Mouse (Mus musculus) liver, embryonic 12.5 days (tissue): Measurements from ENCODE around the gene Stx1a. TPM values are rescaled to one million over a fixed set of nuclear protein-coding genes. Genes with fewer than 3 reads are reported as not detected.
"Not testable (repeated sequence)": the region's sequence is repeated elsewhere in the genome, so short reads cannot be mapped to it uniquely, and the experiment has no call there.

Experiments used
- ATAC-seq: fragments of 200-750 bp; cut with Nextera tagmentation; 2 replicates; pipeline ENCODE4 v1.8.0; 2017; ENCODE audit warnings: moderate number of reproducible peaks, mild to moderate bottlenecking, moderate library complexity
- H3K27ac ChIP-seq: fragments of 300-500 bp; sonication (generic); 2 replicates; pipeline ENCODE4 v1.5.1; 2016; ENCODE audit warnings: mild to moderate bottlenecking
- H3K27me3 ChIP-seq: fragments of 300-500 bp; sonication (generic); replicated peaks from 2 replicates; pipeline ENCODE4 v1.6.1; 2016; ENCODE audit warnings: mild to moderate bottlenecking, moderate library complexity
- H3K36me3 ChIP-seq: fragments of 300-500 bp; sonication (generic); 2 replicates; pipeline ENCODE4 v1.6.1; 2016; ENCODE audit warnings: mild to moderate bottlenecking, moderate library complexity
- H3K4me1 ChIP-seq: fragments of 300-500 bp; sonication (generic); 2 replicates; pipeline ENCODE4 v1.6.1; 2016
- H3K4me2 ChIP-seq: fragments of 300-500 bp; sonication (generic); 2 replicates; pipeline ENCODE4 v1.6.1; 2016; ENCODE audit warnings: mild to moderate bottlenecking, moderate library complexity
- H3K4me3 ChIP-seq: fragments of 300-500 bp; sonication (generic); 2 replicates; pipeline ENCODE4 v1.5.1; 2016; ENCODE audit warnings: mild to moderate bottlenecking, moderate library complexity
- H3K9ac ChIP-seq: fragments of 300-500 bp; sonication (generic); 2 replicates; pipeline ENCODE4 v1.6.1; 2016; ENCODE audit warnings: mild to moderate bottlenecking, moderate library complexity
- H3K9me3 ChIP-seq: fragments of 300-500 bp; sonication (generic); replicated peaks from 2 replicates; pipeline ENCODE4 v1.6.1; 2016; ENCODE audit warnings: mild to moderate bottlenecking, moderate library complexity
- whole genome bisulfite sequencing: fragments of 180-500 bp; shearing (Covaris S2); methylation state at CpG from one replicate; pipeline ENCODE4 v1.1.7; 2016; ENCODE audit not compliant: insufficient replicate concordance; 5-methylcytosine and 5-hydroxymethylcytosine counted together
- polyA plus RNA-seq: library from polyadenylated mRNA; unstranded; fragments of >200 nt; fragmentation: Nextera tagmentation; extraction: Ambion mirVana; gene quantifications from 2 replicates; pipeline ENCODE4 v1.2.1, GENCODE M21; 2016

Gene Stx1a
- polyA plus RNA-seq, 1 experiment from 2014 or later: 2.8 TPM

- ATAC-seq, H3K9ac ChIP-seq, H3K9me3 ChIP-seq, H3K27ac ChIP-seq, H3K4me1 ChIP-seq, H3K4me2 ChIP-seq, H3K4me3 ChIP-seq, H3K27me3 ChIP-seq: not testable (repeated sequence)
- H3K36me3 ChIP-seq: peaks cover 65% of the 10 kb centered on the region
- whole genome bisulfite sequencing: 82% methylated on average over 6 of the region's 6 CpGs
Observed at GRCm38 (mm10) chr5:135049268-135049667, 26.0 kb downstream of the Stx1a start.

- Histone ChIP-seq H3K4me1 (no peaks in the 10 kb centered on the region), H3K27me3 (no peaks in the 10 kb centered on the region), H3K27ac (no peak overlapping the region), H3K36me3 (peaks cover 84% of the 10 kb centered on the region), H3K9ac (no peak overlapping the region), H3K9me3 (no peaks in the 10 kb centered on the region), H3K4me3 (no peak overlapping the region), H3K4me2 (no peak overlapping the region)
- no peak for ATAC-seq
- 81% methylated on average over 12 of the region's 12 CpGs for WGBS
Observed at GRCm38 (mm10) chr5:135053356-135053755, 30.1 kb downstream of the Stx1a start.

GRCm38 (mm10) chr5:135063629-135064381 lies 40.5 kb downstream of the Stx1a start, which contains the start of gene Dnajc30:
Dnajc30 (plus strand) TSS chr5:135064202.
- peak within 1 kb of the TSS; percentile 91 for H3K9ac ChIP-seq
- under 1% methylated on average over 52 of the region's 52 CpGs for WGBS
- peak within 1 kb of the TSS; percentile 93 for H3K4me3 ChIP-seq
- no peaks in the 10 kb centered on the region for H3K27me3 ChIP-seq
- H3K36me3 ChIP-seq: peaks cover 59% of the 10 kb centered on the region
- H3K27ac ChIP-seq: peak within 1 kb of the TSS; percentile 79
- H3K4me1 ChIP-seq: peaks cover 34% of the 10 kb centered on the region
- H3K9me3 ChIP-seq: no peaks in the 10 kb centered on the region
- peak; percentile 97 for ATAC-seq
- peak within 1 kb of the TSS; percentile 98 for H3K4me2 ChIP-seq

GRCm38 (mm10) chr5:135064382-135064766 lies 41.1 kb downstream of the Stx1a start:
- peaks cover 34% of the 10 kb centered on the region for H3K4me1 ChIP-seq

GRCm38 (mm10) chr5:135064909-135065446 lies 41.7 kb downstream of the Stx1a start, which contains the start of gene Bud23:
Bud23 (minus strand) TSS chr5:135064959.
- Histone ChIP-seq H3K36me3 (peaks cover 47% of the 10 kb centered on the region), H3K4me1 (peaks cover 34% of the 10 kb centered on the region), H3K4me2 (peak within 1 kb of the TSS; percentile 98), H3K4me3 (peak within 1 kb of the TSS; percentile 93), H3K27ac (peak within 1 kb of the TSS; percentile 79), H3K9ac (peak within 1 kb of the TSS; percentile 91)
- not testable (repeated sequence) for ATAC-seq, H3K9me3 ChIP-seq, H3K27me3 ChIP-seq
- 55% methylated on average over 9 of the region's 9 CpGs for WGBS

More at GRCm38 (mm10) chr5:135064382-135064766, 41.1 kb downstream of the Stx1a start:
- Histone ChIP-seq H3K4me3 (peak overlapping the region; percentile 93), H3K36me3 (peaks cover 53% of the 10 kb centered on the region), H3K9ac (peak overlapping the region; percentile 91), H3K27ac (peak overlapping the region; percentile 79), H3K4me2 (peak overlapping the region; percentile 98), H3K9me3 (no peaks in the 10 kb centered on the region), H3K27me3 (no peaks in the 10 kb centered on the region)
- WGBS: under 1% methylated on average over 40 of the region's 40 CpGs
- peak; percentile 70 for ATAC-seq

- Histone ChIP-seq H3K4me3 (0 out of 2 replicates have a peak overlapping the region, but pooled peaks have one; percentile 6), H3K9ac (no peak overlapping the region), H3K36me3 (peaks cover 37% of the 10 kb centered on the region), H3K27ac (no peak overlapping the region), H3K27me3 (no peaks in the 10 kb centered on the region), H3K9me3 (no peaks in the 10 kb centered on the region), H3K4me2 (peak overlapping the region; percentile 98; the same call in 1 of the 2 replicates), H3K4me1 (peaks cover 45% of the 10 kb centered on the region)
- 95% methylated on average over 3 of the region's 3 CpGs for WGBS
- no peak for ATAC-seq
Observed at GRCm38 (mm10) chr5:135066008-135066407, 42.7 kb downstream of the Stx1a start.

GRCm38 (mm10) chr5:135070448-135070847 lies 47.2 kb downstream of the Stx1a start:
- ATAC-seq: peak; percentile 65; the same call in 1 of the 2 replicates
- Histone ChIP-seq H3K9ac (no peak overlapping the region), H3K27ac (no peak overlapping the region), H3K4me1 (peaks cover 35% of the 10 kb centered on the region), H3K4me2 (no peak overlapping the region), H3K36me3 (peaks cover 24% of the 10 kb centered on the region), H3K9me3 (no peaks in the 10 kb centered on the region), H3K27me3 (peaks cover 12% of the 10 kb centered on the region), H3K4me3 (no peak overlapping the region)
- 44% methylated on average over 3 of the region's 3 CpGs for WGBS

GRCm38 (mm10) chr5:135072061-135072460 lies 48.8 kb downstream of the Stx1a start:
- no peak overlapping the region for H3K9ac ChIP-seq
- peaks cover 27% of the 10 kb centered on the region for H3K4me1 ChIP-seq
- no peak overlapping the region for H3K4me2 ChIP-seq
- no peak for ATAC-seq
- no peak overlapping the region for H3K27ac ChIP-seq
- H3K4me3 ChIP-seq: no peak overlapping the region
- 70% methylated on average over 2 of the region's 2 CpGs for WGBS
- peaks cover 10% of the 10 kb centered on the region for H3K36me3 ChIP-seq
- peaks cover 19% of the 10 kb centered on the region for H3K27me3 ChIP-seq
- H3K9me3 ChIP-seq: no peaks in the 10 kb centered on the region

- no peak for ATAC-seq
- H3K27me3 ChIP-seq: peaks cover 25% of the 10 kb centered on the region
- H3K36me3 ChIP-seq: peaks cover 3% of the 10 kb centered on the region; the same call in 1 of the 2 replicates
- H3K9ac ChIP-seq: no peak overlapping the region
- H3K9me3 ChIP-seq: no peaks in the 10 kb centered on the region
- H3K4me1 ChIP-seq: peaks cover 34% of the 10 kb centered on the region
- 55% methylated on average over 6 of the region's 6 CpGs for WGBS
- H3K27ac ChIP-seq: no peak overlapping the region
- no peak overlapping the region for H3K4me2 ChIP-seq
- H3K4me3 ChIP-seq: no peak overlapping the region
Observed at GRCm38 (mm10) chr5:135072720-135073119, 49.4 kb downstream of the Stx1a start.

- Histone ChIP-seq H3K27ac (no peak overlapping the region), H3K4me2 (no peak overlapping the region), H3K4me1 (peaks cover 42% of the 10 kb centered on the region), H3K9me3 (no peaks in the 10 kb centered on the region), H3K4me3 (no peak overlapping the region), H3K36me3 (no peaks in the 10 kb centered on the region), H3K9ac (no peak overlapping the region; the same call in 1 of the 2 replicates), H3K27me3 (peaks cover 32% of the 10 kb centered on the region)
- no peak for ATAC-seq
- WGBS: 48% methylated on average over 26 of the region's 26 CpGs
Observed at GRCm38 (mm10) chr5:135073349-135074150, 50.3 kb downstream of the Stx1a start.

- H3K9ac ChIP-seq: no peak overlapping the region
- H3K9me3 ChIP-seq: no peaks in the 10 kb centered on the region
- H3K4me3 ChIP-seq: no peak overlapping the region
- peaks cover 36% of the 10 kb centered on the region for H3K4me1 ChIP-seq
- H3K36me3 ChIP-seq: no peaks in the 10 kb centered on the region
- H3K27ac ChIP-seq: no peak overlapping the region
- H3K27me3 ChIP-seq: peaks cover 48% of the 10 kb centered on the region
- WGBS: 56% methylated on average over 4 of the region's 4 CpGs
- no peak for ATAC-seq
- no peak overlapping the region for H3K4me2 ChIP-seq
Observed at GRCm38 (mm10) chr5:135075655-135076054, 52.4 kb downstream of the Stx1a start.
